Mouse (Mus musculus): ENCODE measurements around the gene Ticrr. TPM values are rescaled to one million over a fixed set of nuclear protein-coding genes. Genes with fewer than 3 reads are reported as not detected.

The Ticrr gene
- 4.1 and 4.6 TPM in 2 replicates for polyA plus RNA-seq (2015; fragmentation: Nextera tagmentation; extraction: Ambion mirVana)

- WGBS = under 1% methylated on average over 39 of the region's 39 CpGs
- ATAC-seq (replicated peaks; ENCODE audit: extremely low read depth, insufficient read depth, low FRiP score) = peak; percentile 100
- Histone ChIP-seq H3K4me2 (ENCODE audit: low read depth, low read length) (peak within 1 kb of the TSS; percentile 96), H3K4me3 (ENCODE audit: low read length) (peak within 1 kb of the TSS; percentile 86), H3K9me3 (replicated peaks; ENCODE audit: control insufficient read depth, low read length) (no peaks in the 10 kb centered on the region), H3K4me1 (ENCODE audit: control insufficient read depth, insufficient read depth, low read length) (peaks cover 19% of the 10 kb centered on the region), H3K27me3 (ENCODE audit: control insufficient read depth, insufficient read depth, low read length) (no peaks in the 10 kb centered on the region), H3K27ac (ENCODE audit: low read length) (no peak within 1 kb of the TSS), H3K36me3 (ENCODE audit: control insufficient read depth, insufficient read depth) (peaks cover 2% of the 10 kb centered on the region; the same call in 1 of the 2 replicates), H3K9ac (ENCODE audit: low read length) (peak within 1 kb of the TSS; percentile 84)
Observed at GRCm38 (mm10) chr7:79659578-79660290, at the start of gene Ticrr. Gene Ticrr (plus strand): TSS chr7:79660196.

GRCm38 (mm10) chr7:79611901-79612300, 48.1 kb upstream of the Ticrr start:
- no peaks in the 10 kb centered on the region for H3K9me3 ChIP-seq (replicated peaks; ENCODE audit: control insufficient read depth, low read length)
- H3K9ac ChIP-seq (ENCODE audit: low read length) = no peak overlapping the region; the same call in 1 of the 2 replicates
- no peak overlapping the region for H3K27ac ChIP-seq (ENCODE audit: low read length)
- peaks cover 62% of the 10 kb centered on the region for H3K27me3 ChIP-seq (ENCODE audit: control insufficient read depth, insufficient read depth, low read length)
- H3K36me3 ChIP-seq (ENCODE audit: control insufficient read depth, insufficient read depth) = no peaks in the 10 kb centered on the region
- ATAC-seq (replicated peaks; ENCODE audit: extremely low read depth, insufficient read depth, low FRiP score) = no peak
- H3K4me2 ChIP-seq (ENCODE audit: low read depth, low read length) = no peak overlapping the region
- WGBS = 56% methylated on average over 9 of the region's 9 CpGs
- H3K4me1 ChIP-seq (ENCODE audit: control insufficient read depth, insufficient read depth, low read length) = peaks cover 5% of the 10 kb centered on the region; the same call in 1 of the 2 replicates
- no peak overlapping the region for H3K4me3 ChIP-seq (ENCODE audit: low read length)

GRCm38 (mm10) chr7:79612783-79613182, 47.2 kb upstream of the Ticrr start:
- WGBS = 8% methylated on average over 6 of the region's 6 CpGs
- ATAC-seq (replicated peaks; ENCODE audit: extremely low read depth, insufficient read depth, low FRiP score) = no peak
- Histone ChIP-seq H3K9me3 (replicated peaks; ENCODE audit: control insufficient read depth, low read length) (no peaks in the 10 kb centered on the region), H3K27ac (ENCODE audit: low read length) (no peak overlapping the region), H3K4me3 (ENCODE audit: low read length) (no peak overlapping the region), H3K27me3 (ENCODE audit: control insufficient read depth, insufficient read depth, low read length) (peaks cover 62% of the 10 kb centered on the region), H3K9ac (ENCODE audit: low read length) (no peak overlapping the region), H3K36me3 (ENCODE audit: control insufficient read depth, insufficient read depth) (no peaks in the 10 kb centered on the region), H3K4me1 (ENCODE audit: control insufficient read depth, insufficient read depth, low read length) (no peaks in the 10 kb centered on the region; the same call in 1 of the 2 replicates), H3K4me2 (ENCODE audit: low read depth, low read length) (no peak overlapping the region)

GRCm38 (mm10) chr7:79613314-79613713, 46.7 kb upstream of the Ticrr start:
- Histone ChIP-seq H3K27me3 (ENCODE audit: control insufficient read depth, insufficient read depth, low read length) (peaks cover 62% of the 10 kb centered on the region), H3K4me1 (ENCODE audit: control insufficient read depth, insufficient read depth, low read length) (no peaks in the 10 kb centered on the region)

GRCm38 (mm10) chr7:79615008-79615407, 45.0 kb upstream of the Ticrr start:
- no peaks in the 10 kb centered on the region for H3K9me3 ChIP-seq (replicated peaks; ENCODE audit: control insufficient read depth, low read length)
- no peaks in the 10 kb centered on the region for H3K36me3 ChIP-seq (ENCODE audit: control insufficient read depth, insufficient read depth)
- no peak overlapping the region for H3K9ac ChIP-seq (ENCODE audit: low read length)
- no peak overlapping the region for H3K4me2 ChIP-seq (ENCODE audit: low read depth, low read length)
- 72% methylated on average over 4 of the region's 4 CpGs for WGBS
- H3K27ac ChIP-seq (ENCODE audit: low read length) = no peak overlapping the region
- no peak for ATAC-seq (replicated peaks; ENCODE audit: extremely low read depth, insufficient read depth, low FRiP score)
- H3K27me3 ChIP-seq (ENCODE audit: control insufficient read depth, insufficient read depth, low read length) = peaks cover 56% of the 10 kb centered on the region
- no peak overlapping the region for H3K4me3 ChIP-seq (ENCODE audit: low read length)
- H3K4me1 ChIP-seq (ENCODE audit: control insufficient read depth, insufficient read depth, low read length) = no peaks in the 10 kb centered on the region

More at GRCm38 (mm10) chr7:79613314-79613713, 46.7 kb upstream of the Ticrr start:
- Histone ChIP-seq H3K4me3 (ENCODE audit: low read length) (no peak overlapping the region), H3K9me3 (replicated peaks; ENCODE audit: control insufficient read depth, low read length) (no peaks in the 10 kb centered on the region), H3K4me2 (ENCODE audit: low read depth, low read length) (no peak overlapping the region), H3K27ac (ENCODE audit: low read length) (no peak overlapping the region), H3K9ac (ENCODE audit: low read length) (no peak overlapping the region), H3K36me3 (ENCODE audit: control insufficient read depth, insufficient read depth) (no peaks in the 10 kb centered on the region)
- 48% methylated on average over 11 of the region's 11 CpGs for WGBS
- ATAC-seq (replicated peaks; ENCODE audit: extremely low read depth, insufficient read depth, low FRiP score) = no peak

GRCm38 (mm10) chr7:79615941-79616340, 44.1 kb upstream of the Ticrr start:
- Histone ChIP-seq H3K36me3 (ENCODE audit: control insufficient read depth, insufficient read depth) (no peaks in the 10 kb centered on the region), H3K27me3 (ENCODE audit: control insufficient read depth, insufficient read depth, low read length) (peaks cover 52% of the 10 kb centered on the region), H3K4me1 (ENCODE audit: control insufficient read depth, insufficient read depth, low read length) (no peaks in the 10 kb centered on the region), H3K4me3 (ENCODE audit: low read length) (no peak overlapping the region), H3K4me2 (ENCODE audit: low read depth, low read length) (no peak overlapping the region), H3K27ac (ENCODE audit: low read length) (no peak overlapping the region), H3K9me3 (replicated peaks; ENCODE audit: control insufficient read depth, low read length) (no peaks in the 10 kb centered on the region), H3K9ac (ENCODE audit: low read length) (no peak overlapping the region)
- no peak for ATAC-seq (replicated peaks; ENCODE audit: extremely low read depth, insufficient read depth, low FRiP score)
- 52% methylated on average over 1 of the region's 1 CpGs for WGBS

- H3K27ac ChIP-seq (ENCODE audit: low read length) = no peak within 1 kb of the TSS
- no peak for ATAC-seq (replicated peaks; ENCODE audit: extremely low read depth, insufficient read depth, low FRiP score)
- 7% methylated on average over 33 of the region's 33 CpGs for WGBS
Observed at GRCm38 (mm10) chr7:79617418-79617817, 42.6 kb upstream of the Ticrr start, which contains the start of gene Rhcg. Gene Rhcg (minus strand): TSS chr7:79617657.

GRCm38 (mm10) chr7:79619493-79619892, 40.5 kb upstream of the Ticrr start:
- peaks cover 41% of the 10 kb centered on the region for H3K27me3 ChIP-seq (ENCODE audit: control insufficient read depth, insufficient read depth, low read length)
- no peak overlapping the region for H3K27ac ChIP-seq (ENCODE audit: low read length)
- 61% methylated on average over 4 of the region's 4 CpGs for WGBS
- no peaks in the 10 kb centered on the region for H3K9me3 ChIP-seq (replicated peaks; ENCODE audit: control insufficient read depth, low read length)
- no peak overlapping the region for H3K4me3 ChIP-seq (ENCODE audit: low read length)
- no peak overlapping the region for H3K4me2 ChIP-seq (ENCODE audit: low read depth, low read length)
- no peaks in the 10 kb centered on the region for H3K4me1 ChIP-seq (ENCODE audit: control insufficient read depth, insufficient read depth, low read length)
- no peaks in the 10 kb centered on the region for H3K36me3 ChIP-seq (ENCODE audit: control insufficient read depth, insufficient read depth)
- ATAC-seq (replicated peaks; ENCODE audit: extremely low read depth, insufficient read depth, low FRiP score) = no peak
- H3K9ac ChIP-seq (ENCODE audit: low read length) = no peak overlapping the region

More at GRCm38 (mm10) chr7:79617418-79617817, 42.6 kb upstream of the Ticrr start, which contains the start of gene Rhcg:
- peak within 1 kb of the TSS; percentile 31 for H3K4me3 ChIP-seq (ENCODE audit: low read length)
- no peaks in the 10 kb centered on the region for H3K36me3 ChIP-seq (ENCODE audit: control insufficient read depth, insufficient read depth)
- H3K27me3 ChIP-seq (ENCODE audit: control insufficient read depth, insufficient read depth, low read length) = peaks cover 49% of the 10 kb centered on the region
- no peaks in the 10 kb centered on the region for H3K4me1 ChIP-seq (ENCODE audit: control insufficient read depth, insufficient read depth, low read length)
- H3K4me2 ChIP-seq (ENCODE audit: low read depth, low read length) = peak within 1 kb of the TSS; percentile 48
- no peak within 1 kb of the TSS for H3K9ac ChIP-seq (ENCODE audit: low read length)
- H3K9me3 ChIP-seq (replicated peaks; ENCODE audit: control insufficient read depth, low read length) = no peaks in the 10 kb centered on the region

GRCm38 (mm10) chr7:79623086-79623485, 36.9 kb upstream of the Ticrr start:
- 42% methylated on average over 8 of the region's 8 CpGs for WGBS
- Histone ChIP-seq H3K9me3 (replicated peaks; ENCODE audit: control insufficient read depth, low read length) (no peaks in the 10 kb centered on the region), H3K4me1 (ENCODE audit: control insufficient read depth, insufficient read depth, low read length) (no peaks in the 10 kb centered on the region), H3K4me3 (ENCODE audit: low read length) (no peak overlapping the region), H3K36me3 (ENCODE audit: control insufficient read depth, insufficient read depth) (no peaks in the 10 kb centered on the region), H3K27ac (ENCODE audit: low read length) (no peak overlapping the region), H3K9ac (ENCODE audit: low read length) (no peak overlapping the region), H3K27me3 (ENCODE audit: control insufficient read depth, insufficient read depth, low read length) (peaks cover 8% of the 10 kb centered on the region), H3K4me2 (ENCODE audit: low read depth, low read length) (no peak overlapping the region)
- ATAC-seq (replicated peaks; ENCODE audit: extremely low read depth, insufficient read depth, low FRiP score) = no peak; the same call in 1 of the 2 replicates
